In genomic region chr11:71756325-71756724, GRCm38 (mm10) we compare ENCODE assay signal across 16 mouse cellular contexts. TPM values are rescaled to one million over a fixed set of nuclear protein-coding genes. Genes with fewer than 3 reads are reported as not detected.
DNase-seq lines count a peak whose midpoint lies in the region; ATAC-seq lines count a peak whose summit lies in the region.
"Had no signal": no experiment of that assay in that cellular context is flagged by ENCODE, and none has a peak within 500 bp of the region (broad histone marks: within the 10 kb centered on the region; RNA-seq: fewer than 3 reads in every experiment).

No protein-coding gene starts in this region.

- no peak for ATAC-seq in forebrain, embryonic 14.5 days
- ATAC-seq in forebrain, embryonic 13.5 days, result no peak
- no peak for ATAC-seq in midbrain, embryonic 12.5 days (ENCODE audit: low FRiP score, low read depth)

- no peak overlapping the region for H3K9ac ChIP-seq in forebrain, embryonic 14.5 days (ENCODE audit: low read length)
- H3K9ac ChIP-seq in forebrain, embryonic 13.5 days, result 0 out of 2 replicates have a peak overlapping the region, but pooled peaks have one; percentile 23
- H3K9ac ChIP-seq in midbrain, embryonic 12.5 days (replicated peaks), result 0 out of 2 replicates have a peak overlapping the region, but pooled peaks have one; percentile 29
- H3K9ac ChIP-seq: heart, embryonic 12.5 days; liver, embryonic 13.5 days had no signal

- DNase-seq in forebrain, embryonic 10.5 days (ENCODE audit: extremely low spot score, low spot score), result no peak
- no peak for DNase-seq in forebrain, embryonic 14.5 days (ENCODE audit: low spot score)
- DNase-seq in brain, adult 2 months (ENCODE audit: low read depth, low spot score), result peak; percentile 57
- no peak for DNase-seq in frontal cortex, postnatal 36 days (ENCODE audit: low spot score in 2 of 2)
- no peak for DNase-seq in ovary, adult 18-20 months (ENCODE audit: low spot score)
- no peak for DNase-seq in urinary bladder, postnatal 14 days (ENCODE audit: low spot score)
- DNase-seq: adrenal gland, adult 2 months; gastrocnemius, postnatal 36 days; heart, postnatal 36 days; kidney, adult 11 months; liver, embryonic 13.5 days; right cerebral cortex, postnatal 4 days had no signal

- no peaks in the 10 kb centered on the region for H3K9me3 ChIP-seq in forebrain, embryonic 10.5 days
- no peaks in the 10 kb centered on the region for H3K9me3 ChIP-seq in forebrain, embryonic 14.5 days (replicated peaks; ENCODE audit: control insufficient read depth, low read length)
- H3K9me3 ChIP-seq in forebrain, embryonic 13.5 days (replicated peaks), result no peaks in the 10 kb centered on the region
- no peaks in the 10 kb centered on the region for H3K9me3 ChIP-seq in midbrain, embryonic 12.5 days
- H3K9me3 ChIP-seq: heart, embryonic 12.5 days; liver, embryonic 13.5 days had no signal

- peaks cover 84% of the 10 kb centered on the region for H3K4me1 ChIP-seq in forebrain, embryonic 10.5 days
- peaks cover 41% of the 10 kb centered on the region for H3K4me1 ChIP-seq in forebrain, embryonic 14.5 days (ENCODE audit: control insufficient read depth, insufficient read depth, low read length)
- H3K4me1 ChIP-seq in forebrain, embryonic 13.5 days, result peaks cover 84% of the 10 kb centered on the region
- H3K4me1 ChIP-seq in midbrain, embryonic 12.5 days, result peaks cover 88% of the 10 kb centered on the region
- H3K4me1 ChIP-seq: liver, embryonic 13.5 days had no signal

- peak overlapping the region; percentile 75 for H3K27ac ChIP-seq in forebrain, embryonic 10.5 days
- no peak overlapping the region for H3K27ac ChIP-seq in forebrain, embryonic 14.5 days (ENCODE audit: low read depth, low read length)
- H3K27ac ChIP-seq in forebrain, embryonic 13.5 days, result peak overlapping the region; percentile 87
- peak overlapping the region; percentile 97 for H3K27ac ChIP-seq in midbrain, embryonic 12.5 days (replicated peaks)
- H3K27ac ChIP-seq: liver, embryonic 13.5 days had no signal

- peaks cover 18% of the 10 kb centered on the region for H3K36me3 ChIP-seq in forebrain, embryonic 10.5 days (replicated peaks)
- peaks cover 9% of the 10 kb centered on the region; the same call in 1 of the 2 replicates for H3K36me3 ChIP-seq in forebrain, embryonic 14.5 days (ENCODE audit: control insufficient read depth, insufficient read depth, low read length)
- peaks cover 19% of the 10 kb centered on the region for H3K36me3 ChIP-seq in forebrain, embryonic 13.5 days (ENCODE audit: poor library complexity, severe bottlenecking)
- H3K36me3 ChIP-seq in midbrain, embryonic 12.5 days, result peaks cover 18% of the 10 kb centered on the region
- H3K36me3 ChIP-seq: heart, embryonic 12.5 days; liver, embryonic 13.5 days had no signal

- 53% methylated on average over 3 of the region's 3 CpGs for WGBS in forebrain, embryonic 10.5 days
- 30% methylated on average over 3 of the region's 3 CpGs for WGBS in forebrain, embryonic 14.5 days
- 31% methylated on average over 3 of the region's 3 CpGs for WGBS in forebrain, embryonic 13.5 days
- WGBS in midbrain, embryonic 12.5 days, result 28% methylated on average over 3 of the region's 3 CpGs

- H3K4me2 ChIP-seq in forebrain, embryonic 14.5 days (ENCODE audit: low read length), result no peak overlapping the region
- no peak overlapping the region for H3K4me2 ChIP-seq in forebrain, embryonic 13.5 days
- H3K4me2 ChIP-seq in midbrain, embryonic 12.5 days (replicated peaks), result 0 out of 2 replicates have a peak overlapping the region, but pooled peaks have one; percentile 82
- H3K4me2 ChIP-seq: heart, embryonic 12.5 days; liver, embryonic 13.5 days had no signal

- H3K4me3 ChIP-seq in forebrain, embryonic 10.5 days, result no peak overlapping the region
- H3K4me3 ChIP-seq in forebrain, embryonic 14.5 days (ENCODE audit: low read depth, low read length), result no peak overlapping the region
- no peak overlapping the region for H3K4me3 ChIP-seq in forebrain, embryonic 13.5 days
- no peak overlapping the region for H3K4me3 ChIP-seq in midbrain, embryonic 12.5 days
- H3K4me3 ChIP-seq: heart, embryonic 12.5 days; liver, embryonic 13.5 days had no signal

- peaks cover 17% of the 10 kb centered on the region for H3K27me3 ChIP-seq in forebrain, embryonic 10.5 days (ENCODE audit: poor library complexity, severe bottlenecking)
- no peaks in the 10 kb centered on the region for H3K27me3 ChIP-seq in forebrain, embryonic 14.5 days (replicated peaks; ENCODE audit: control insufficient read depth, insufficient read depth, low read length)
- no peaks in the 10 kb centered on the region for H3K27me3 ChIP-seq in forebrain, embryonic 13.5 days
- no peaks in the 10 kb centered on the region for H3K27me3 ChIP-seq in midbrain, embryonic 12.5 days

RNA-seq across cellular contexts. Expression of gene Wscd1, which starts 6.6 kb away (rescaled TPM):
- 41.0 and 47.5 TPM in 2 replicates for polyA plus RNA-seq in forebrain, embryonic 10.5 days (2016; fragmentation: Nextera tagmentation; extraction: Ambion mirVana)
- polyA plus RNA-seq in forebrain, embryonic 14.5 days (2014; fragmentation: Nextera tagmentation; extraction: Ambion mirVana), result 23.1 and 31.7 TPM in 2 replicates
- polyA plus RNA-seq in forebrain, embryonic 13.5 days (2015; fragmentation: Nextera tagmentation; extraction: Ambion mirVana), result 47.7 and 54.3 TPM in 2 replicates
- 94.6 and 109 TPM in 2 replicates for polyA plus RNA-seq in midbrain, embryonic 12.5 days (2016; fragmentation: Nextera tagmentation; extraction: Ambion mirVana)
- polyA plus RNA-seq: C2C12 had no signal
